Mouse (Mus musculus): ENCODE data around the gene Fbxo44.

DNA sequence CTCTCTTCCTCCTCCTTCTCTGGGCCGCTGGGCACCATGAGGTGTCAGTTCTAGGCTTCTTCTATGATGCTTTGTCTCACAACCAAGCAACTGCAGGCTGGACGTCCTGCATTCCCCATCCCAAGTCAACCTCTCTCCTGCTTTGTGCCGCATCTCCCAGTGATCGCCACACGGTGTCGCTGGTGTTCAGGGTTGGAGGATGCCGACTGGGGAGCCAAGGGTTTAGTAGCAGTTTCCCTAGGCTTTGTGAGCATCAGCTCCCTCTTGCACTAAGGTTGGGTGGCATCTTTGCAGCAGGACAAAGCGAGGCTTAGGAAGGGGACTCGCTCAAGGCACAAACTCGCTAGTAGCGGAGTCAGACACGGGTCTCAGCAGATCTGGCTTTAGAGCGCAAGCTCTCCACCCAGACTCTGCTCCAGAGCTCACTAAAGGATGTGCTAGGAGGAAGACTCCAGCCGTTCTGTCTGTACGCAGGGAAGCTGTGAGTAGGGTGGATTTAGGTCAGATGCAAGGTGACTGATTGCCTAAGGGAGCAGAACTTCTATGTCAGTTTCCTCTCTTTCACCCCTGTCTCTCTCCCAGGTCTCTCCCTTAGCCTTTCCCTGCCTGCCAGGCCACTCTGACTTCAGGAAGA is 45.4 kb downstream of the Fbxo44 start:
- TF ChIP-seq POLR2A (IDR thresholded peaks at IDR 0.05; ENCODE audit: low read depth, low read length): no peak
- peak; percentile 99 for TF ChIP-seq CTCF (IDR thresholded peaks at IDR 0.05; ENCODE audit: extremely low read depth, insufficient read depth, insufficient read length, insufficient replicate concordance)

Data from spleen, adult 2 months (tissue).